Mouse (Mus musculus): ENCODE results near the gene S1pr5. TPM values are rescaled to one million over a fixed set of nuclear protein-coding genes. Genes with fewer than 3 reads are reported as not detected.
A peak's percentile ranks its signal among the peaks of the same experiment; 100 is the strongest.
"Not testable (repeated sequence)": the region's sequence is repeated elsewhere in the genome, so short reads cannot be mapped to it uniquely, and the experiment has no call there.

S1pr5 gene
- polyA plus RNA-seq, 1 experiment from 2014 or later, result 2.8 TPM

DNA sequence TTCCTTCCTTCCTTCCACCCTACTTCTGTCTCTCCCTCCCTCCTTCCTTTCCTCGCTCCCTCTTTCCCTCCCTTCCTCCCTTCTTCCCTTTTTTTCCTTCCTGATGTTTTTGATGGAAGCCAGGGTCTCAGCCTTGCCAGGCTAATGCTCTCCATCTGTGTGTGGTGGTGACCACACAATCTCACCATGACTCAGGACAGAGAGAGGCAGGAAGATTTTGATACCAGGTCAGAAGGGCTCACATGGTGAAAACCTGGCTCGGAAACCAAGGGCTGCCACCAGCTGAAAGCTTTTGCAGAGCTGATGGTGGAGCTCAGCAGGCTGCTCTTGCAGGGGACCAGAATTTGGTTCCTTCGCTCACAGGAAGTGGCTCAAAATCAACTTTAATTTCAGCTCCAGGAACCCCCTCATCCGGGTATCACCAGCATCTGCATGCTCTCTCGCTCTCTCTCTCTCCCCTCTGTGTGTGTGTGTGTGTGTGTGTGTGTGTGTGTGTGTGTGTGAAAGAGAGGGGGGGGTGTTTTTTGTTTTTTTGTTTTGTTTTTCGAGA lies 12.3 kb upstream of the S1pr5 start:
- Histone ChIP-seq H3K4me1 (replicated peaks; ENCODE audit: control insufficient read depth, insufficient read depth, low read length) (peaks cover 4% of the 10 kb centered on the region), H3K27ac (ENCODE audit: low read length) (no peak overlapping the region), H3K27me3 (replicated peaks; ENCODE audit: control insufficient read depth, insufficient read depth, low read length) (no peaks in the 10 kb centered on the region), H3K9ac (replicated peaks; ENCODE audit: low read depth, low read length) (no peak overlapping the region), H3K4me2 (ENCODE audit: low read length) (no peak overlapping the region), H3K4me3 (replicated peaks; ENCODE audit: low read length) (no peak overlapping the region), H3K36me3 (ENCODE audit: control insufficient read depth, insufficient read depth) (no peaks in the 10 kb centered on the region), H3K9me3 (ENCODE audit: control insufficient read depth, low read length) (no peaks in the 10 kb centered on the region)
- WGBS, result 77% methylated on average over 6 of the region's 6 CpGs
- ATAC-seq, result no peak

DNA sequence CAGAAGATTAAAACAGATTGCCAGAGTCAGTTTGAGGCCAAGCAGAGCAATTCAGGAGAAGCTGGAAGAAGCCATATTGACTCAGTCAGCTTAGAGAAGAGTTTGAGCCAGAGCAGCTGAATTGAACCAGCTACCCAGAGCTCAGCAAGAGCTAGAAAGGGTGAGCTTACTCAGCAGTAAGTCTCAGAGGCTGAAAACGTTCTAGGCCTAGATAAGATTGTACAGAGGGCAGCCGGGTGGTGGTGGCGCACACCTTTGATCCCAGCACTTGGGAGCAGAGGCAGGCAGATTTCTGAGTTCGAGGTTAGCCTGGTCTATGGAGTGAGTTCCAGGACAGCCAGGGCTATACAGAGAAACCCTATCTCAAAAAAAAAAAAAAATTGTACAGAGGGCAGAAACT lies 8.1 kb upstream of the S1pr5 start:
- H3K4me1 ChIP-seq (replicated peaks; ENCODE audit: control insufficient read depth, insufficient read depth, low read length); H3K9me3 ChIP-seq (ENCODE audit: control insufficient read depth, low read length); H3K9ac ChIP-seq (replicated peaks; ENCODE audit: low read depth, low read length); H3K4me3 ChIP-seq (replicated peaks; ENCODE audit: low read length); ATAC-seq; H3K4me2 ChIP-seq (ENCODE audit: low read length); H3K27ac ChIP-seq (ENCODE audit: low read length); H3K27me3 ChIP-seq (replicated peaks; ENCODE audit: control insufficient read depth, insufficient read depth, low read length); H3K36me3 ChIP-seq (ENCODE audit: control insufficient read depth, insufficient read depth): not testable (repeated sequence)
- 75% methylated on average over 4 of the region's 4 CpGs for WGBS

DNA sequence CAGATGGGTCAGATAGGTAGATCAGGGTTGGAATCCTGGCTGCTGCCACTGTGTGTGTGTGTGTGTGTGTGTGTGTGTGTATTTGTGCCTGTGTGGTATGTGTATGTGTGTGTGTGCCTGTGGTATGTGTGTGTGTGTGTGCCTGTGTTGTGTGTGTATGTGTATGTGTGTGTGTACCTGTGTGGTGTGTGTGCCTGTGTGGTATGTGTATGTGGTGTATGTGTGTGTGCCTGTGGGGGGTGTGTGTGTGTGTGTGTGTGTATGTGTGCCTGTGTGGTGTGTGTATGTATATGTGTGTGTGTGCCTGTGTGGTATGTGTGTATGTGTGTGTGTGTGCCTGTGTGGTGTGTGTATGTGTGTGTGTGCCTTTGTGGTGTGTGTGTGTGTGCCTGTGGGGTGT lies 6.4 kb upstream of the S1pr5 start:
- ATAC-seq, result no peak

DNA sequence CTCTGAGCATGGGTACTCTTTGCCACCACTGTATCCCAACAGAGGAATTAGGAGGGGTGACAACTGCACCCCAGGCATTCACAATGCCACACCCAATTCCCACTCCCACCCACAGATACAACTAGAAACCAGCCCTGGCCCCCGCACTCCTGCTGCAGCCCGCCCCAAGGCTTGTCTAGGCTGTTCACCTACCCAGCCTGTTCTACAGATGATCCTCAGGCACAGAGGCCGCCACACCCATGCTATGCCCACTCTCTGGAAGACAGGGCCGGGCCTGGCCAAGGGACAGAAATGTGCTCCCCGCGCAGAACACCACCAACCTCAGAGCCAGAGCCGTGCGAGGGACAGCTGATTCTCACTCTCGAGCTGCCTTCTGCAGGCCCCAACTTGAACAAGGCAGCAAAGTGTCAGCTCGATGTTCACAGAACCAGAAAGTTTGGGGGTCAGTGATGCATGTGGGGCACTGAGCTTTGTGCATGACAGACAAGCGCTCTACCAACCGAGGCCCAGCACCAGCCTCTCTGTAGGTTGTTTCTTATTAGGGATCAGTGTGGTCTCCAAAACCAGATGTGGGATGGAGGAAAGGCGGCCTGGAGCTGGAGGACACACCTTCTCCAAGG lies 3.0 kb upstream of the S1pr5 start:
- 0 out of 2 replicates have a peak, but pooled peaks cover 4% of the 10 kb centered on the region for H3K4me1 ChIP-seq (replicated peaks; ENCODE audit: control insufficient read depth, insufficient read depth, low read length)
- no peak overlapping the region for H3K9ac ChIP-seq (replicated peaks; ENCODE audit: low read depth, low read length)
- H3K36me3 ChIP-seq (ENCODE audit: control insufficient read depth, insufficient read depth), result no peaks in the 10 kb centered on the region
- WGBS, result 81% methylated on average over 13 of the region's 13 CpGs
- H3K9me3 ChIP-seq (ENCODE audit: control insufficient read depth, low read length), result no peaks in the 10 kb centered on the region
- H3K27me3 ChIP-seq (replicated peaks; ENCODE audit: control insufficient read depth, insufficient read depth, low read length), result peaks cover 35% of the 10 kb centered on the region
- no peak for ATAC-seq
- H3K27ac ChIP-seq (ENCODE audit: low read length), result no peak overlapping the region
- no peak overlapping the region for H3K4me2 ChIP-seq (ENCODE audit: low read length)
- no peak overlapping the region for H3K4me3 ChIP-seq (replicated peaks; ENCODE audit: low read length)

More for the DNA sequence above, 6.4 kb upstream of the S1pr5 start:
- Histone ChIP-seq H3K9me3 (ENCODE audit: control insufficient read depth, low read length) (no peaks in the 10 kb centered on the region), H3K4me2 (ENCODE audit: low read length) (no peak overlapping the region), H3K4me1 (replicated peaks; ENCODE audit: control insufficient read depth, insufficient read depth, low read length) (no peaks in the 10 kb centered on the region), H3K36me3 (ENCODE audit: control insufficient read depth, insufficient read depth) (no peaks in the 10 kb centered on the region), H3K4me3 (replicated peaks; ENCODE audit: low read length) (no peak overlapping the region), H3K27me3 (replicated peaks; ENCODE audit: control insufficient read depth, insufficient read depth, low read length) (peaks cover 6% of the 10 kb centered on the region), H3K27ac (ENCODE audit: low read length) (no peak overlapping the region), H3K9ac (replicated peaks; ENCODE audit: low read depth, low read length) (no peak overlapping the region)

DNA sequence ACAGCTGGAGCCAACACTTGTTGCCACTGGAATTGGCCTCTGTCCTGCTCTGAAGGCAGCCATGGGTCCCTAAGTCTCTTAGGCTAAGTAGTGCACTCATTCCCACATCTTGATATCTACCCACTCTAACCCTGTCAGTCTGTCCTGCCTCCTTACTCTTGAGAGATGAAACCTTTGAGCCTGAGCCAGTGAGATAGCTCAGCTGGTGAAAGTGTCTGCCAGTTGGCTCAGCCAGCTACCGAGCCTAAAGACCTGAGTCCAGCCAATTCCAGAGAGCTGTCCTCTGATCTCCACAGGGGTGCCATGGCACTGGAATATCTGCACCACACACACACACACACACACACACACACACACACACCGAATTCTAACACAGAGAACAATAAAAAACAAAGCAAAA lies 2.3 kb upstream of the S1pr5 start:
- no peaks in the 10 kb centered on the region for H3K9me3 ChIP-seq (ENCODE audit: control insufficient read depth, low read length)
- H3K4me3 ChIP-seq (replicated peaks; ENCODE audit: low read length), result no peak overlapping the region
- no peak overlapping the region for H3K4me2 ChIP-seq (ENCODE audit: low read length)
- no peaks in the 10 kb centered on the region for H3K36me3 ChIP-seq (ENCODE audit: control insufficient read depth, insufficient read depth)
- H3K27ac ChIP-seq (ENCODE audit: low read length), result no peak overlapping the region
- H3K27me3 ChIP-seq (replicated peaks; ENCODE audit: control insufficient read depth, insufficient read depth, low read length), result peaks cover 41% of the 10 kb centered on the region
- 49% methylated on average over 2 of the region's 2 CpGs for WGBS
- H3K9ac ChIP-seq (replicated peaks; ENCODE audit: low read depth, low read length), result no peak overlapping the region
- H3K4me1 ChIP-seq (replicated peaks; ENCODE audit: control insufficient read depth, insufficient read depth, low read length), result 0 out of 2 replicates have a peak, but pooled peaks cover 4% of the 10 kb centered on the region
- no peak for ATAC-seq

DNA sequence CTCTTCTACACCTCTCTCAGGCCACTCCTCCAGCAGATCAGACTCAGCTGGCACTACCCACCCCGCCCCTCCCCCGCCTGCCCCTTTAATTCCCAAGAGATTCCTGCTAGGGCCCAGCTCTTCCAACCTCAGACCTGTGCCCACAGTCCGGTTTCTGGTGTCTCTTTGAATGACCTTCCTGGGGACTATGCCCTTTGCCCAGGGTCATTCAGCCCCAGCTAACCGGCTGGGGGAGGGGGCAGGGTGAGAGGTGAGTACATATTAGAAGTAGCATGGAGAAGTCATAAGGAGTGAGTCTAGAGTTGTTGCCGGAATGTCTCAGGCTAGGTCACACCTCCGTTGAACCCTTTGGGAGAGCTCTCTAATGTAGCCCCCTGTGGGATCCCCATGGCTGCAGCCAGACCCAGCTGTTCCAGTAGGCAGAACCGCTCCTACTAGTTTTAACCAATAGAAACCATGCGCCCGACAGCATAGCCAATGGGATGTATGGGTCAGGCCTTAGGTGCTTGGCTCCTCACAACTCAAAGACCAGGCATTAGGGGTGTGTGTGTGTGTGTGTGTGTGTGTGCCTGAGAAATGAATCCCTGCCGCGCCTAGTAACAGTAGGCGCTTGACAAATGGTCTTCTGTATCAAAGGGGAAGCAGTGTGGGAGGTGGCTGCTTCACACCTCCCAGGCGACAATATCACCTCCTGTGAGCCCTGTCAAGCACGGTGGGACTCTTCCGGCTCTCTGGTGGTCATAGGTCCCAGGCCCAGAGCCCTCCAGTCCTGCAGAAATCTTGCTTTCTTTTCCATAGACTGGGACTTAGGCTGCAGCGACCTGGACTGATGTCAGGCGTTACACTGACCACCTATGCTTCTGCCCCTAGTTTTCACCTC lies 1.6 kb upstream of the S1pr5 start:
- H3K4me2 ChIP-seq (ENCODE audit: low read length), result no peak overlapping the region
- H3K4me1 ChIP-seq (replicated peaks; ENCODE audit: control insufficient read depth, insufficient read depth, low read length), result peaks cover 7% of the 10 kb centered on the region
- no peak overlapping the region for H3K27ac ChIP-seq (ENCODE audit: low read length)
- no peaks in the 10 kb centered on the region for H3K36me3 ChIP-seq (ENCODE audit: control insufficient read depth, insufficient read depth)
- H3K9ac ChIP-seq (replicated peaks; ENCODE audit: low read depth, low read length), result no peak overlapping the region
- peaks cover 47% of the 10 kb centered on the region for H3K27me3 ChIP-seq (replicated peaks; ENCODE audit: control insufficient read depth, insufficient read depth, low read length)
- no peaks in the 10 kb centered on the region for H3K9me3 ChIP-seq (ENCODE audit: control insufficient read depth, low read length)
- 48% methylated on average over 17 of the region's 17 CpGs for WGBS
- ATAC-seq, result no peak
- no peak overlapping the region for H3K4me3 ChIP-seq (replicated peaks; ENCODE audit: low read length)

DNA sequence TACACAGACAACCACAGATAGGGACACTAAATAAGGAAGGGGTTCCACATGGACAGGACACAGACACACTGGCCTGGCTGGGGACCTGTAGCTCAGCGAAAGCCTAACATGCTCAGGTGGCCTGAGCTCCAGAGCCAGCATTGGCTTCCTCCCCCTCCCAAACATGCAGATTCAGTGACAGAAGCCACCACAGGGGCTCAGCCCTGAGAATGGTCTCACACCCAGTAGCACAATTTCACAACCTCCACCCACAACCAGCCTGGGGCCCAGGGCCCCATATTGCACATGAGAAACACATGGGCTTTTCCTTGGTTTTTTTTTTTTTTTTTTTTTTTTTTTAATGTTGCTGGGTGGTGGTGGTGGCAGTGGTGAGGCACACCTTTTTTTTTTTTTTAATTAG lies 1.9 kb downstream of the S1pr5 start:
- Histone ChIP-seq H3K9me3 (ENCODE audit: control insufficient read depth, low read length) (no peaks in the 10 kb centered on the region), H3K4me3 (replicated peaks; ENCODE audit: low read length) (no peak overlapping the region), H3K9ac (replicated peaks; ENCODE audit: low read depth, low read length) (no peak overlapping the region), H3K27ac (ENCODE audit: low read length) (no peak overlapping the region), H3K4me1 (replicated peaks; ENCODE audit: control insufficient read depth, insufficient read depth, low read length) (peaks cover 18% of the 10 kb centered on the region), H3K36me3 (ENCODE audit: control insufficient read depth, insufficient read depth) (no peaks in the 10 kb centered on the region), H3K27me3 (replicated peaks; ENCODE audit: control insufficient read depth, insufficient read depth, low read length) (peaks cover 68% of the 10 kb centered on the region), H3K4me2 (ENCODE audit: low read length) (no peak overlapping the region)
- ATAC-seq, result no peak
- 78% methylated on average over 1 of the region's 1 CpGs for WGBS

DNA sequence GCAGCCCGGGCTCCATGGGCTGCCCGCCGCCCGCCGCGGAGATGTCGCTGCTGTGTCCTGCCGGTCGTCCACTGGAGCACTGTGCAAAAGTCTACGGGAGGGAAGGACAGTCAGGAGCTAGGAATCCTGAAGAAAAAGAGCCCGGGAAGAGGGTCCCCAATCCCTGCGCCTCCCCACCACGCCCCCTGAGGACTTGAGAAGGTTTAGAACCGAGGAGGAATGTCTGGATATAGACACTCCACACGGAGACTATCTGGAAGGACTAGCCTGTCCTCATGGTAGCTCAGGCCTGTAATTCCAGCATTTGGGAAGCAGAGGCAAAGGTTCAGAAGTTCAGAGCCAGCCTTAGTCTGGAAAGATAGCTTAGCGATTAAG lies 3.1 kb downstream of the S1pr5 start:
- H3K9me3 ChIP-seq (ENCODE audit: control insufficient read depth, low read length), result no peaks in the 10 kb centered on the region
- H3K9ac ChIP-seq (replicated peaks; ENCODE audit: low read depth, low read length), result peak overlapping the region; percentile 61
- H3K4me1 ChIP-seq (replicated peaks; ENCODE audit: control insufficient read depth, insufficient read depth, low read length), result peaks cover 18% of the 10 kb centered on the region
- no peak overlapping the region for H3K27ac ChIP-seq (ENCODE audit: low read length)
- H3K27me3 ChIP-seq (replicated peaks; ENCODE audit: control insufficient read depth, insufficient read depth, low read length), result peaks cover 65% of the 10 kb centered on the region
- no peaks in the 10 kb centered on the region for H3K36me3 ChIP-seq (ENCODE audit: control insufficient read depth, insufficient read depth)
- 2% methylated on average over 16 of the region's 16 CpGs for WGBS
- H3K4me2 ChIP-seq (ENCODE audit: low read length), result peak overlapping the region; percentile 85
- peak overlapping the region; percentile 51 for H3K4me3 ChIP-seq (replicated peaks; ENCODE audit: low read length)
- ATAC-seq, result no peak

DNA sequence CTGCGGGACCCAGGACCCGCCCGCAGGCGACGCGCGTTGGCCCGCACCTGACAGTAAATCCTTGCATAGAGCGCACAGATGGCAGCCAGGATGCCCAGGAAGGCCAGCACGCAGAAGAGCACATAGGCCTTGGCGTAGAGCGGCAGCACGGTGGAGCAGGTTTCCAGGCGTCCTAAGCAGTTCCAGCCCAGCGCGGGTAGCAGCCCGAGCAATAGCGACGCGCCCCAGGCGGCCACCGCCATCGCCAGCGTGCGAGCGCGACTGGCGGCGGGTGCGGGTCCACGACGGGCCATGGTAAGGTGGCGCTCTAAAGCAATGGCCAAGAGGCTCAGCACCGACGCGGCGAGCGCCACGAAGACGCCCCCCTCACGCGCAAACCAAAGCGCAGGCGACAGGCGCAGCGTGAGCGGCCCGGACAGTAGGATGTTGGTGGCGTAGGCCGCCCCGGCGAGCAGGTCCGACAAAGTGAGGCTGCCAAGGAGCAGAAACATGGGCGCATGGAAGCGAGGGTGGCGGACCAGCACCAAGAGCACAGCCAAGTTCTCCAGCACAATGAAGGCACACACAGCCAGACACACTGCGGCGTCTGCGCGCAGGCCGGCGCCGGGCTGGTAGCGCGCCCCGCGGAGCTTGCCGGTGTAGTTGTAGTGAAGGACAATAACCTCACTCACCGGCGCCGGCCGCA lies 3.7 kb downstream of the S1pr5 start:
- Histone ChIP-seq H3K9me3 (ENCODE audit: control insufficient read depth, low read length) (no peaks in the 10 kb centered on the region), H3K27me3 (replicated peaks; ENCODE audit: control insufficient read depth, insufficient read depth, low read length) (peaks cover 61% of the 10 kb centered on the region), H3K4me3 (replicated peaks; ENCODE audit: low read length) (peak overlapping the region; percentile 51), H3K4me1 (replicated peaks; ENCODE audit: control insufficient read depth, insufficient read depth, low read length) (peaks cover 18% of the 10 kb centered on the region), H3K36me3 (ENCODE audit: control insufficient read depth, insufficient read depth) (no peaks in the 10 kb centered on the region), H3K4me2 (ENCODE audit: low read length) (peak overlapping the region; percentile 85), H3K9ac (replicated peaks; ENCODE audit: low read depth, low read length) (peak overlapping the region; percentile 61), H3K27ac (ENCODE audit: low read length) (no peak overlapping the region)
- ATAC-seq, result peak; percentile 61
- under 1% methylated on average over 72 of the region's 72 CpGs for WGBS

Data from forebrain, embryonic 16.5 days (tissue).